Mouse (Mus musculus): ENCODE results near the gene Homer3. TPM values are rescaled to one million over a fixed set of nuclear protein-coding genes. Genes with fewer than 3 reads are reported as not detected.

Gene Homer3
- total RNA-seq, 2 experiments from 2014 or later = 44.8 to 50.6 TPM

DNA sequence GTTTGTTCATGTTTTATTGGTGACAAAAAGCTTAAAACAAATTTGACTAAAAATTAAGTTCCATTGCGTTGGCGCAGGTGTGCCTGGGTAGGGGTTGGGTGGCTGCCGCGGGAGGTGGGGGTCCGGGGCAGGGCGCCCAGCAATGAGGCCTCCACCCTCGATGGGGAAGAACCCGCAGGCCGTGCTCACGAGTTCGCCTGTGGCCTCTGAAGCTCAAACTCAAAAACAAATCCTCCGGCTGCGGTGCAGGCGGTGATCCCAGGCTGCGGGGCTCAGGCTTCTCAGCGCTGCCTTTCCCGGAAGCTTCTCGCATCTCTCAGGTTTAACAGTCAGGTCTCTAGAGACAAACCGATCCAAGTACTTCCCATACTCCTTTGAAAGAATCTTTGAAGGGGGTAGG lies 48.9 kb downstream of the Homer3 start:
- DNase-seq (ENCODE audit: low spot score in 2 of 2) = no peak

DNA sequence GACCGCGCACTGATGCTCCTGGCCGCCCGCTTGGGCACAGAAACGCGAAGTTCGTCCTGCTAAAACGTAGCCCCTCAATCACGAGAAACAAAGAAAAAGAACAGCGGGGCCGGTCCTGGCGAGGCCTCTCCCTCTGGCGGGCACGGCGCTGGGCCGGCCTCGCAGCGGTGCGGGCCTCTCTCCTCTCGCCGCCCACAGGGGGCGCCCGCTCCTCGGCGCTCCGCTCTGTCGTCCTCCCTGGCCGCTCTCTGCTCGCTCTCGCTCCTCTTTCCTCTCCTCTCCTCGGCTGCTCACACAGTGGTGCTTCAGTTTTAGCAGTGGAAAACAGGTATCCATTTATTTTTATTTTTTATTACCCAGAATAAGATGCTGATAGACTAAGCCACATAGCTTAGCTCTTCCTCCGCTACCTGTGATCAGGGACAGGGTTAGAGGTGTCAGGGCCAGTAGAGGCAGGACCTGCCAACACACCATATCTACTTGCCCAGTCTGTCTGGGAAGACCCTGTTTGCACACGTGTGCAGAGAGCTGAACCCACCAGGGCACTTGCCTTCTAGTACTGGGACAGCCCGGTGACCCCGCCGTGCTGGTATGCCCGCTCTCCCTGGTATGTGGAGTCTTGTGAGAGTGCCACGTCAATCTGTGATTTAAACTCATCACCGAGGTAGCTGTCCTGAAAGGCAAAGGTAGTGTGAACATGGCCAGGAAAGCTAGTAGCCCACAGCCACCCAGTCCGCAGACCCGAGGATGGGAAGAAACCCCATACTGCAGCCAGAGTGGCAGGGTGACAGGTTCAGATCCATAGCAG lies 49.6 kb downstream of the Homer3 start:
- peak in 1 of 2 experiments; percentile 38 for DNase-seq (ENCODE audit: low spot score in 2 of 2)

- no peak for DNase-seq (ENCODE audit: low spot score in 2 of 2)
Observed at GRCm38 (mm10) chr8:70332878-70333202, 50.2 kb downstream of the Homer3 start.

- DNase-seq (ENCODE audit: low spot score in 2 of 2) = no peak
Observed at GRCm38 (mm10) chr8:70338931-70339330, 56.3 kb downstream of the Homer3 start.

DNA sequence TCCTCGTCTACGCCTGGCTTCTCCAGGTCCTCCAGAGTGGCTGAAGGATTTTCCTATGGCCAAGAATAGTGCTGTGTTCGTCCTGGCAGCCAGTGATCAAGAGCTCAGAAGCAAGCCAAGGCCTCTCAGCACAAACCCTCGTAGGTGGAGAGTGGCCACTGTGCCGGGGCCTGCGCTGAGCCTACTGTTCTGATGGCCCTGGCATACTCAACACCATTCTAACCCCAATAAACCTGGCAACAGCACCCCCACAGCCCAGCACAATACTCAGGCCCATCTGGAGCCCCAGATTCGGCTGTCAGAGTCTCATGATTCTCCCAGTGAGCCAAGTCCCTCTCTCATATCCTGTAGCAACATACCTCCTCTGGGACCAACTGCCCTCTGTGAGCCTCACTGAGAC lies 58.0 kb downstream of the Homer3 start:
- DNase-seq (ENCODE audit: low spot score in 2 of 2) = no peak

DNA sequence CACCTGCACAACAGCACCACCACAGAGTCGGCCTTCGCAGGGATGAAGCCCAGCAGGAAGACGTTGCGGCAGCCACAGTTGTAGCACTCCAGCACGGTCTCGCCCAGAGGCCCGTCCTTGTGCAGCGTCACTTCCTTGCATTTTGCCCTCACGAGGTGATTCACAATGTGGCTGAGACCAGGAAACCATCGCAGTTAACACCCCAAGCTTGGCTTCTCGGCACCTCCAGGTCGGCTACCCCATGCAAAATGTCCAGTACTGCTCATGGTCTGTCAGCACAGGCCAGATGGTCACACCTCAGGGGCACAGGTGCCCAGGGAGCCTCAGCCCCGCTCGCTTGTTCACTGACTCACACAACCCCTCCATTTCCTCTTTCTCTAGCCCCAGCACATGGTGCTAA lies 59.4 kb downstream of the Homer3 start:
- no peak for DNase-seq (ENCODE audit: low spot score in 2 of 2)

- DNase-seq (ENCODE audit: low spot score in 2 of 2) = no peak
Observed at GRCm38 (mm10) chr8:70343076-70343475, 60.4 kb downstream of the Homer3 start.

DNA sequence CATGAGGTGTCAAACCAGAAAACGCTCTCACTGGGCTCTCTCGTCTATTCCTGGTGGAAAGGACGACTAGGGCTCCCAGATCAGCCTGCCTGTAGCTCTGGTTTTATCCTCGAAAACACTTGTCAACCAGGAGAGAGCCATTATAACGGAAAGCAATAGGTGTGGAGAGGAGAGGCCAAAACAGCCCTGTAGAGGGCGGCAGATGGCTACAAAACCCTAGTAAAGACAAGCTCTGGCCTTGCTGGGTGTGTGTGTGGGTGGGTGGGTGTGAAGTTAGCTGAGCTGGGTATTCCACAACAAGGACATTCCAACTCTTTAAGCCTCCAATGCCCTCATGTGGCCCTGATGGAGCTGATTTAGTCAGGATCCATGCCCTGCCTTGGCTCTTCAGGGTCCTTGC lies 61.1 kb downstream of the Homer3 start:
- DNase-seq (ENCODE audit: low spot score in 2 of 2) = no peak

Other genes with a start within 250 kb of the Homer3 start
- gene Mau2, start 240.1 kb upstream of the Homer3 start, total RNA-seq (2021) = 10 to 100 TPM; 76.6 to 80.2 TPM
- gene Sugp1, start 240.0 kb upstream of the Homer3 start, total RNA-seq (2021) = 10 to 100 TPM; 41.1 to 45.2 TPM
- 1 to 10 TPM in 1 of 2 experiments, under 1 TPM in 1; 0.53 to 4.8 TPM for gene Tm6sf2, start 209.9 kb upstream of the Homer3 start, total RNA-seq (2021)
- under 1 TPM; 0.11 to 0.14 TPM for gene Hapln4, start 199.4 kb upstream of the Homer3 start, total RNA-seq (2021)
- gene Ncan, start 162.0 kb upstream of the Homer3 start, total RNA-seq (2021) = 1 to 10 TPM; 2.4 to 3.6 TPM
- 10 to 100 TPM; 23.6 to 26.0 TPM for gene Nr2c2ap, start 151.5 kb upstream of the Homer3 start, total RNA-seq (2021)
- 10 to 100 TPM; 15.9 to 18.9 TPM for gene Rfxank, start 143.7 kb upstream of the Homer3 start, total RNA-seq (2021)
- gene Borcs8, start 143.3 kb upstream of the Homer3 start, total RNA-seq (2021) = 10 to 100 TPM; 55.5 to 56.4 TPM
- gene Mef2b, start 143.1 kb upstream of the Homer3 start, total RNA-seq (2021) = 1 to 10 TPM; 1.5 to 1.6 TPM
- 10 to 100 TPM; 63.4 to 66.8 TPM for gene Tmem161a, start 110.5 kb upstream of the Homer3 start, total RNA-seq (2021)
- gene Slc25a42, start 70.5 kb upstream of the Homer3 start, total RNA-seq (2021) = 10 to 100 TPM; 27.8 to 39.2 TPM
- gene Sugp2, start 48.6 kb upstream of the Homer3 start, total RNA-seq (2021) = 10 to 100 TPM; 54.9 to 62.1 TPM
- 10 to 100 TPM; 10.1 to 15.1 TPM for gene Armc6, start 48.4 kb upstream of the Homer3 start, total RNA-seq (2021)
- 10 to 100 TPM; 83.3 to 86.8 TPM for gene Ddx49, start 19.7 kb downstream of the Homer3 start, total RNA-seq (2021)
- gene Cope, start 19.7 kb downstream of the Homer3 start, total RNA-seq (2021) = 100 to 1,000 TPM; 188 to 192 TPM
- gene Cers1, start 32.9 kb downstream of the Homer3 start, total RNA-seq (2021) = 1 to 10 TPM; 6.8 to 7.2 TPM
- 1 to 10 TPM in 1 of 2 experiments, under 1 TPM in 1; 0.34 to 1.3 TPM for gene Gdf1, start 47.0 kb downstream of the Homer3 start, total RNA-seq (2021)
- 10 to 100 TPM; 52.5 to 56.1 TPM for gene Upf1, start 70.5 kb downstream of the Homer3 start, total RNA-seq (2021)
- gene Comp, start 90.7 kb downstream of the Homer3 start, total RNA-seq (2021) = 1 to 10 TPM in 1 of 2 experiments, under 1 TPM in 1; 0.28 to 1.0 TPM
- 10 to 100 TPM; 33.2 to 34.5 TPM for gene Crtc1, start 156.8 kb downstream of the Homer3 start, total RNA-seq (2021)
- 10 to 100 TPM; 18.7 to 20.4 TPM for gene Klhl26, start 194.1 kb downstream of the Homer3 start, total RNA-seq (2021)
- gene Tmem59l, start 204.5 kb downstream of the Homer3 start, total RNA-seq (2021) = 1 to 10 TPM; 3.6 to 5.0 TPM
- under 1 TPM in 1 of 2 experiments, not detected in 1; 0.45 TPM for gene Crlf1, start 210.3 kb downstream of the Homer3 start, total RNA-seq (2021)
- gene Rex1bd, start 223.9 kb downstream of the Homer3 start, total RNA-seq (2021) = 100 to 1,000 TPM; 105 to 109 TPM
- 1,000 to 10,000 TPM; 1,529 to 1,618 TPM for gene Uba52, start 228.0 kb downstream of the Homer3 start, total RNA-seq (2021)
- gene Fkbp8, start 244.9 kb downstream of the Homer3 start, total RNA-seq (2021) = 100 to 1,000 TPM; 315 to 322 TPM
- 10 to 100 TPM; 80.4 to 80.5 TPM for gene Kxd1, start 245.1 kb downstream of the Homer3 start, total RNA-seq (2021)

Measured in adrenal gland, postnatal 4 days (tissue).